Mouse (Mus musculus) hindbrain, postnatal 0 days (tissue): Measurements from ENCODE around the gene Tead4. TPM values are rescaled to one million over a fixed set of nuclear protein-coding genes. Genes with fewer than 3 reads are reported as not detected.

Experiments used
- ATAC-seq: fragments of 200-750 bp; cut with Nextera tagmentation; 2 replicates; pipeline ENCODE4 v1.8.0; 2017; ENCODE audit warnings: mild to moderate bottlenecking, moderate TSS enrichment, moderate library complexity
- DNase-seq: peaks from one replicate; pipeline ENCODE4 v3.0.0-alpha.2; 2015; ENCODE audit warnings: low spot score
- H3K27ac ChIP-seq: fragments of 300-500 bp; sonication (generic); 2 replicates; pipeline ENCODE4 v1.5.1; 2014; ENCODE audit warnings: mild to moderate bottlenecking
- H3K27me3 ChIP-seq: fragments of 300-500 bp; sonication (generic); 2 replicates; pipeline ENCODE4 v1.6.1; 2014; ENCODE audit warnings: low read length, mixed read lengths; ENCODE audit not compliant: insufficient read depth
- H3K36me3 ChIP-seq: fragments of 300-500 bp; sonication (generic); 2 replicates; pipeline ENCODE4 v1.6.1; 2014; ENCODE audit warnings: low read length, mixed read lengths; ENCODE audit not compliant: insufficient read depth
- H3K4me1 ChIP-seq: fragments of 300-500 bp; sonication (generic); 2 replicates; pipeline ENCODE4 v1.6.1; 2014; ENCODE audit warnings: antibody characterized with exemption, low read length, mixed read lengths; ENCODE audit not compliant: insufficient read depth
- H3K4me2 ChIP-seq: fragments of 300-500 bp; sonication (generic); 2 replicates; pipeline ENCODE4 v1.6.1; 2014; ENCODE audit warnings: low read depth, mild to moderate bottlenecking, low read length, moderate library complexity, mixed read lengths
- H3K4me3 ChIP-seq: fragments of 300-500 bp; sonication (generic); 2 replicates; pipeline ENCODE4 v1.5.1; 2014; ENCODE audit warnings: low read length
- H3K9ac ChIP-seq: fragments of 300-500 bp; sonication (generic); replicated peaks from 2 replicates; pipeline ENCODE4 v1.6.1; 2014; ENCODE audit warnings: mild to moderate bottlenecking, low read length, moderate library complexity, mixed read lengths
- H3K9me3 ChIP-seq: fragments of 300-500 bp; sonication (generic); 2 replicates; pipeline ENCODE4 v1.6.1; 2016; ENCODE audit warnings: low read length, mixed read lengths
- CTCF ChIP-seq: IDR thresholded peaks from 2 replicates; pipeline ENCODE4 v1.5.1; 2016; ENCODE audit warnings: antibody characterized with exemption, control low read depth, low read depth
- WGBS: fragments of 180-500 bp; shearing (Covaris S2); extraction: QIAGEN DNeasy Blood & Tissue Kit; methylation state at CpG from one replicate; pipeline ENCODE4 v1.1.7; 2014; 5-methylcytosine and 5-hydroxymethylcytosine counted together
- polyA plus RNA-seq: library from polyadenylated mRNA; unstranded; fragments of >200 nt; fragmentation: Nextera tagmentation; extraction: Ambion mirVana; gene quantifications from 2 replicates; pipeline ENCODE4 v1.2.1, GENCODE M21; 2015
- total RNA-seq: library from RNA; depleted of rRNA; stranded (reverse); fragments of >200 nt; gene quantifications from 2 replicates; pipeline ENCODE4 v1.2.3, GENCODE M21; 2014; rRNA removed

Gene Tead4
- total RNA-seq (0.84 and 0.97 TPM in 2 replicates), polyA plus RNA-seq (0.45 and 0.77 TPM in 2 replicates)

GRCm38 (mm10) chr6:128300134-128301001 lies at the start of gene Tead4:
Gene Tead4 (minus strand): TSS chr6:128300823.
- TF ChIP-seq CTCF: no peak
- Histone ChIP-seq H3K9ac (peak within 1 kb of the TSS; percentile 51), H3K36me3 (no peaks in the 10 kb centered on the region), H3K4me1 (peaks cover 19% of the 10 kb centered on the region), H3K4me3 (peak within 1 kb of the TSS; percentile 67), H3K9me3 (no peaks in the 10 kb centered on the region), H3K27ac (no peak within 1 kb of the TSS), H3K27me3 (peaks cover 18% of the 10 kb centered on the region; the same call in 1 of the 2 replicates), H3K4me2 (peak within 1 kb of the TSS; percentile 100)
- WGBS: under 1% methylated on average over 66 of the region's 81 CpGs
- peak; percentile 31 for DNase-seq
- peak; percentile 45; the same call in 1 of the 2 replicates for ATAC-seq

GRCm38 (mm10) chr6:128349711-128350110 lies 49.1 kb upstream of the Tead4 start:
- peak; percentile 73 for DNase-seq
- no peak for TF ChIP-seq CTCF

GRCm38 (mm10) chr6:128346782-128347181 lies 46.2 kb upstream of the Tead4 start:
- Histone ChIP-seq H3K36me3 (peaks cover 8% of the 10 kb centered on the region; the same call in 1 of the 2 replicates), H3K4me2 (no peak overlapping the region), H3K4me1 (peaks cover 3% of the 10 kb centered on the region; the same call in 1 of the 2 replicates), H3K27ac (0 out of 2 replicates have a peak overlapping the region, but pooled peaks have one; percentile 11), H3K9me3 (no peaks in the 10 kb centered on the region), H3K9ac (no peak overlapping the region), H3K4me3 (no peak overlapping the region), H3K27me3 (no peaks in the 10 kb centered on the region)
- TF ChIP-seq CTCF: no peak
- ATAC-seq (no peak), DNase-seq (no peak)
- 78% methylated on average over 6 of the region's 6 CpGs for WGBS

More at GRCm38 (mm10) chr6:128349711-128350110, 49.1 kb upstream of the Tead4 start:
- no peaks in the 10 kb centered on the region for H3K27me3 ChIP-seq
- 24% methylated on average over 7 of the region's 7 CpGs for WGBS
- no peaks in the 10 kb centered on the region for H3K36me3 ChIP-seq
- no peak overlapping the region for H3K9ac ChIP-seq
- ATAC-seq: peak; percentile 92
- no peaks in the 10 kb centered on the region for H3K9me3 ChIP-seq
- no peak overlapping the region for H3K4me3 ChIP-seq
- 0 out of 2 replicates have a peak, but pooled peaks cover 4% of the 10 kb centered on the region for H3K4me1 ChIP-seq
- H3K4me2 ChIP-seq: no peak overlapping the region
- H3K27ac ChIP-seq: peak overlapping the region; percentile 74

- Histone ChIP-seq H3K9me3 (no peaks in the 10 kb centered on the region), H3K36me3 (peaks cover 8% of the 10 kb centered on the region; the same call in 1 of the 2 replicates), H3K4me3 (no peak overlapping the region), H3K27ac (no peak overlapping the region), H3K27me3 (no peaks in the 10 kb centered on the region), H3K4me2 (no peak overlapping the region), H3K4me1 (peaks cover 3% of the 10 kb centered on the region; the same call in 1 of the 2 replicates), H3K9ac (no peak overlapping the region)
- DNase-seq (no peak), ATAC-seq (no peak)
- no peak for TF ChIP-seq CTCF
- 90% methylated on average over 10 of the region's 10 CpGs for WGBS
These were observed 45.0 kb upstream of the Tead4 start for GRCm38 (mm10) chr6:128345623-128346022.

- DNase-seq (no peak), ATAC-seq (no peak)
- Histone ChIP-seq H3K9me3 (no peaks in the 10 kb centered on the region), H3K36me3 (peaks cover 8% of the 10 kb centered on the region; the same call in 1 of the 2 replicates), H3K27ac (no peak overlapping the region), H3K27me3 (no peaks in the 10 kb centered on the region), H3K4me2 (no peak overlapping the region), H3K9ac (no peak overlapping the region), H3K4me1 (peaks cover 8% of the 10 kb centered on the region; the same call in 1 of the 2 replicates), H3K4me3 (no peak overlapping the region)
- WGBS: 93% methylated on average over 11 of the region's 11 CpGs
- no peak for TF ChIP-seq CTCF
These were observed 41.5 kb upstream of the Tead4 start for GRCm38 (mm10) chr6:128341956-128342723.

GRCm38 (mm10) chr6:128338876-128339275 lies 38.3 kb upstream of the Tead4 start:
- TF ChIP-seq CTCF: no peak
- Histone ChIP-seq H3K9ac (no peak overlapping the region), H3K36me3 (peaks cover 15% of the 10 kb centered on the region; the same call in 1 of the 2 replicates), H3K27me3 (no peaks in the 10 kb centered on the region), H3K4me2 (no peak overlapping the region), H3K27ac (peak overlapping the region; percentile 12; the same call in 1 of the 2 replicates), H3K4me3 (no peak overlapping the region), H3K9me3 (no peaks in the 10 kb centered on the region), H3K4me1 (peaks cover 8% of the 10 kb centered on the region; the same call in 1 of the 2 replicates)
- peak; percentile 52; the same call in 1 of the 2 replicates for ATAC-seq
- 17% methylated on average over 5 of the region's 5 CpGs for WGBS
- peak; percentile 58 for DNase-seq
